Mouse (Mus musculus): ENCODE measurements at regions not wholly inside any gene's neighbourhood (a gene's known extent, or its start where the extent isn't known, plus 50 kb on each side); places are given as distances from the start of the nearest gene placed in this dataset.

DNA sequence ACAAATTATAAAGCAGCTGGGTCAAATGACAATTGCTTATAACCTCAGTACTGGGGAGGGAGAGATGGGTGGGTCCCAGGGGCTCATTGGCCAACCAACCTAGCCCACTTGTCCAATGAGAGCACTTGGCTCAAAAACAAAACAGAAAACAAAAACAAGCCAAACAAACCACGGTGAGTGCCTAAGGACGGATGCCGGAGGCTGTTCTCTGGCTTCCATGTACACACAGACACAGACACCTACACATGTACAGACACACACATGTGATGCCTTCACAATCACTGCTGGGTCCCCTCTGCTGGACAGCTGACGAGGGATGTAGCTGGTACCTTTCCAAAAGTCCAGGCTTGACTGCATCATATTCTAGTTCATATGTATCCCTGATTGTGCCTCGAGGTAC is 212.0 kb downstream of the Bcl2l11 start:
- H3K27me3 ChIP-seq (replicated peaks), result no peaks in the 10 kb centered on the region
- H3K9me3 ChIP-seq (replicated peaks), result no peaks in the 10 kb centered on the region
- no peak overlapping the region for H3K4me3 ChIP-seq
- H3K4me2 ChIP-seq, result no peak overlapping the region
- no peak overlapping the region for H3K9ac ChIP-seq
- H3K27ac ChIP-seq (ENCODE audit: poor library complexity, severe bottlenecking), result no peak overlapping the region
- H3K36me3 ChIP-seq, result no peaks in the 10 kb centered on the region
- ATAC-seq (ENCODE audit: insufficient number of reproducible peaks, low FRiP score), result no peak
- WGBS, result 93% methylated on average over 5 of the region's 5 CpGs
- H3K4me1 ChIP-seq (replicated peaks), result peaks cover 67% of the 10 kb centered on the region

DNA sequence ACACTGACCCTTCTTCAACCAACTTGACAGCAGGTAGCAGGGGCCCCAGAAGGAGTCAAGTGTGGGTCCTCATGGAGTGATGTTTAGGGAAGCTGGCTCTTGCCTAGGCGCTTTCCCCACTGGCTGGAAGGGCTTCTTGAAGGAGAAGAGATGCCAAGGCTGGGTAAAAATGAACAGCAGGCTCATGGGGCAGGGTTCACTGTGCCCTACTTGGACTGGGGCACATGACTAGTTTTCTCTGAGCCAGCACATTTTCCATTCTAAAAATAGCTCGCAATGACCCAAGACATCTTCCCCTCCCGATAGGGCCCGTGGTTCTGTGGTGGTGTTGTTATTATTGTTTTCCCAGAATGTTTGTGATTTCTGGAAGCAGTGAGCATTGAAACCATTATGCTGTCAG is 212.6 kb downstream of the Bcl2l11 start:
- Histone ChIP-seq H3K27me3 (replicated peaks) (no peaks in the 10 kb centered on the region), H3K4me2 (0 out of 2 replicates have a peak overlapping the region, but pooled peaks have one; percentile 22), H3K9ac (no peak overlapping the region), H3K4me1 (replicated peaks) (peaks cover 67% of the 10 kb centered on the region), H3K27ac (ENCODE audit: poor library complexity, severe bottlenecking) (peak overlapping the region; percentile 88), H3K36me3 (no peaks in the 10 kb centered on the region), H3K9me3 (replicated peaks) (no peaks in the 10 kb centered on the region), H3K4me3 (no peak overlapping the region)
- WGBS, result 39% methylated on average over 4 of the region's 4 CpGs
- no peak for ATAC-seq (ENCODE audit: insufficient number of reproducible peaks, low FRiP score)

DNA sequence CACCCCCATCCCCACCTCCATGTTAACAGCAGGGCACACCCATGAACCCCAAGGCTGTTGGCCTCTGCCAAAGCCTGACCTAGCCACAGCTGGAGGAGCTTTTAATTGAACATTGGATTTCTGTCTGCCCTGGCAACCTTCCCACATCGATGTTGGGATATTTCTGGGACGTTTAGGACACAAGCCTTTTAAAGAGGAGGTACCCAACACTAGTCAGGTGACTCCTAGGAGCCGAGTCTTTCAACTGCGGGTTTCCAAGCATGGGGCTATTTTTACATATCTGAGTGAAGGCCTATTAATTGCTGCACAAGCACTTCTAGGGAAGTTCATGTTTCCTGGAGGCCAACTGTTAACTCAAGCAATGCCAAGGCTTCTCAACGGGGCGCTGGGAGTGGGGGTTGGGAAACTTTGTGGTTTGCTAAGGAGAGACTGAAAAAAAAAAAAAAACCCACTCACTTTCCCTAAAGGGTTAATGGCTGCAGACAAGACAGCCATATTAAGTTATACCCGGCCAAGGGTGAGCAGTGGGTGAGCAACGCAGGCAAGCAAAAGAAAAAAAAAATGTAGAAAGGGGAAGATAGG is 213.3 kb downstream of the Bcl2l11 start:
- Histone ChIP-seq H3K4me3 (no peak overlapping the region), H3K27ac (ENCODE audit: poor library complexity, severe bottlenecking) (peak overlapping the region; percentile 88), H3K4me2 (peak overlapping the region; percentile 22), H3K9ac (peak overlapping the region; percentile 44; the same call in 1 of the 2 replicates), H3K27me3 (replicated peaks) (no peaks in the 10 kb centered on the region), H3K36me3 (no peaks in the 10 kb centered on the region), H3K4me1 (replicated peaks) (peaks cover 60% of the 10 kb centered on the region), H3K9me3 (replicated peaks) (no peaks in the 10 kb centered on the region)
- ATAC-seq (ENCODE audit: insufficient number of reproducible peaks, low FRiP score), result no peak
- WGBS, result 8% methylated on average over 8 of the region's 8 CpGs

DNA sequence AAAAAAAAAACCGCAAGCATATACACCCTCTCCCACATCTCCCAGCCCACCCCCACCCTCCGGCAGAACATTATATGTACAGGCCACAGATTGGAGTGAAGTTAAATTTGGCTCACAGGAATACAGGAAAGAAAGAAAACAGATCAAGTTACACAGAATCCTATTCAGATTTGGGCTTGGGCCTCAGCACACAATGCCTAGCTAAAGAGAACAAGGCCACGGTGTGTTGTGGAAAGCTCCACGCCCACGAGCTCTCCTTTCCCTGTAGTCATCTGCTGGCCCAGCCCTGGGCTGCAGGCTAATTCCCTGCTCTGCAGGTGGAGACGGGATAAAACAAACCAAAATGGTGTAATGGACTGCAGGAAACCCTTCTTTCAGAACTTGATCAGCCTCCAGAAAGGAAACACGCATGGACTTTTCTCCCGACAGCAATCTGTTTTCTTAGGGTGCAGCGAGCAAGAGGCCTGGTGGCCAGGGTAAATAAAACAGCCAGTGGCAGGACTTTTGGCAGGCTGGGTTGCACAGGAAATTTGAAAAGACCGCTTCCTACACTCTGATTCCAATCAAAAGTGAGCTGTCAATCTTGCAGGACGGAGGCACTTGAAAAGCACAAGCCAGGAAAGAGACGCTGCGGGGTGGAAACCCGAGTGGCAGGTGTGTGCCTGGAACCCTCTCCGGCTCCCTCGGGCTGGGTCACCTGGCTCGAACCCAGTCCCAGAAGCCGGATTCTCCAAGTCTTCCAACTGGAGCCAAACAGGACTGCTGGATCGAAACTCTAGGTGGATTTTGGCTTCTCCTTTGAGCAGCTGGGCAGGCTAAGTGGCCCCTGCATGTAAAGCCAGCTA is 214.0 kb downstream of the Bcl2l11 start:
- Histone ChIP-seq H3K27me3 (replicated peaks) (no peaks in the 10 kb centered on the region), H3K9me3 (replicated peaks) (no peaks in the 10 kb centered on the region), H3K4me2 (peak overlapping the region; percentile 22), H3K4me1 (replicated peaks) (peaks cover 53% of the 10 kb centered on the region), H3K36me3 (no peaks in the 10 kb centered on the region), H3K27ac (ENCODE audit: poor library complexity, severe bottlenecking) (peak overlapping the region; percentile 88), H3K9ac (no peak overlapping the region), H3K4me3 (no peak overlapping the region)
- ATAC-seq (ENCODE audit: insufficient number of reproducible peaks, low FRiP score), result no peak
- WGBS, result 40% methylated on average over 19 of the region's 19 CpGs

DNA sequence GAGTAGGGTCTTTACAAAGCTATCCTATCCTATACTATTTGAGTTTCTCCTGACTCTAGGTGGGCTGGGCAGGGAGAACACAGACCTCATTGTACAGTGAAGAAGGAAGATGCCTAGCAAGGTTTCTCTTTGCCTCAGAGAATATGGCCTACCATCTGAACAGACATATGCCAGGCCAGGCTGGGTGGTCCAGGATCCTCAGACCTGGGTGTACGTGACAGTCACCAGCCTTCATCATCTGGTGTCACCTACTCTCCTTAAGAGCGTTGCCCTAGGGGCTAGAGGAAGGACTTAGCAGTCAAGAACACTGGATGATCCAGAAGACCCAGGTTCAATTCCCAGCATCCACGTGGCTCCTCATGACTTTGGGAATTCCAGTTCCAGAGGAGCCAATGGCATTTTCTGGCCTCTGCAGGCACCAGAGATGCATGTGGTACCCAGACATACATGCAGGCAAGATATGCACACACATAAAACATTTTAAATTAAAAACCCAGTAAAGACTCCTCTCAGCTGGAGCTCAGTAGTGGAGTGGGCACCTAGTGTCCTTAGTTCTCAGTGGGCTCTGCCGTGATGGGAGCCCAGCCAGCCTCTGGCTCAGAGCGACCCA is 214.9 kb downstream of the Bcl2l11 start:
- Histone ChIP-seq H3K9me3 (replicated peaks) (no peaks in the 10 kb centered on the region), H3K9ac (no peak overlapping the region), H3K27ac (ENCODE audit: poor library complexity, severe bottlenecking) (peak overlapping the region; percentile 88; the same call in 1 of the 2 replicates), H3K4me3 (no peak overlapping the region), H3K4me1 (replicated peaks) (peaks cover 44% of the 10 kb centered on the region), H3K36me3 (no peaks in the 10 kb centered on the region), H3K27me3 (replicated peaks) (no peaks in the 10 kb centered on the region), H3K4me2 (0 out of 2 replicates have a peak overlapping the region, but pooled peaks have one; percentile 22)
- 89% methylated on average over 5 of the region's 5 CpGs for WGBS
- no peak for ATAC-seq (ENCODE audit: insufficient number of reproducible peaks, low FRiP score)

DNA sequence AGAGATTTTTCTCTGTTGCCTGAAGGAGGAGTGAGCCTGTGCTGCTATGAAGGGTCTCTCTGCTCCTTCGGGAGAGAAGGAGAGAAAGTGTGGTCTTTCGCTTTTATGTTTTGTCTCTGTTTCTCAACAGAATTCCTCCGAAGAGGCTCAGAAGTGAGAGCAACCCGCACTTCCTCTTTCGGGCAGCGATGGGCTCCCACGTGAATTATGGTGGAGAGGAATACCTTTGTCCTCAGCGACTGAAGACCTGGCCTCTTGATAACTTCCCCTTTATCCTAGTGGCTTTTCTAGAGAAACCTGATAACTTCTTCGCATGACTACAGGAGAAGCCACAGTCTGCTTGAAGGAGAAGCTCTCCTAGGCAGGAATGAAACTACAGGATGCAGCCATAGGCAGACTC is 216.4 kb downstream of the Bcl2l11 start:
- no peaks in the 10 kb centered on the region for H3K27me3 ChIP-seq (replicated peaks)
- peaks cover 42% of the 10 kb centered on the region for H3K4me1 ChIP-seq (replicated peaks)
- H3K9ac ChIP-seq, result no peak overlapping the region
- H3K9me3 ChIP-seq (replicated peaks), result no peaks in the 10 kb centered on the region
- no peak overlapping the region for H3K4me3 ChIP-seq
- no peak for ATAC-seq (ENCODE audit: insufficient number of reproducible peaks, low FRiP score)
- no peak overlapping the region for H3K27ac ChIP-seq (ENCODE audit: poor library complexity, severe bottlenecking)
- no peaks in the 10 kb centered on the region for H3K36me3 ChIP-seq
- H3K4me2 ChIP-seq, result no peak overlapping the region
- 71% methylated on average over 9 of the region's 9 CpGs for WGBS

DNA sequence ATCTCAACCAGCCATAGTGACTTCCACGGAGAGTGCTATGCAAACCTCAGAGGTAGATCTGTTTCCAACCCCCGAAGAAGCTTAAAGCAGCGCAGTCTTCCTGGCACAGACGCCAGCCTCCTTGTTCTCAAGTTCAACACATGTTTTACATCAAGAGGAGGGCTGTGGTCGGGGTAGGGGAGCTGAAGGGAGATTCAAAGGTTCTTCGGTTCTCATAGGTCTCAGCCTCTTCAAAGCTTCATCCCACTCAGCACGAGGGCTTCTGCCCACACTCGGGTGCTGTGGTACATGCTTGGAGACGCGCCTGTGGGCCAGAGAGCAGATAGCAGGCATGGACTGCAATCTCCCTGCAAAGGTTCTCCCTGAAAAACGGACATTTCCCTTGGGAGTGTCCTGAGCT is 219.7 kb downstream of the Bcl2l11 start:
- Histone ChIP-seq H3K9me3 (replicated peaks) (no peaks in the 10 kb centered on the region), H3K4me2 (no peak overlapping the region), H3K27me3 (replicated peaks) (no peaks in the 10 kb centered on the region), H3K4me1 (replicated peaks) (peaks cover 17% of the 10 kb centered on the region), H3K9ac (no peak overlapping the region), H3K4me3 (no peak overlapping the region), H3K36me3 (no peaks in the 10 kb centered on the region), H3K27ac (ENCODE audit: poor library complexity, severe bottlenecking) (no peak overlapping the region)
- no peak for ATAC-seq (ENCODE audit: insufficient number of reproducible peaks, low FRiP score)
- 49% methylated on average over 11 of the region's 11 CpGs for WGBS

DNA sequence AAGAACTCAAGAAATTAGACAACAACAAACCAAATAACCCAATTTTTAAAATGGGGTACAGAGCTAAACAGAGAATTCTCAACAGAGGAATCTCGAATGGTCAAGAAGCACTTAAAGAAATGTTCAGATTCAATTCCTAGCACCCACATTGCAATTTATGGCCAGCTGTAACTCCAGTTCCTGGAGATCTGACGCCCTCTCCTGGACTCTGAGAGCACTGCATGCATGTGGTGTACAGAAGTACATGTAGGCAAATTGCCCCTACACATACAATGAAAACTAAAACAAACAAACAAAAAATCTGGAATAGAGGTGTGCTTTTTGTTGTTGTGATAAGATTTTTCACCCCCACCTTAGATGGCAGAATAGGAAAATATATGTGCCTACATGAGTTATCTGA is 222.7 kb downstream of the Bcl2l11 start:
- WGBS, result 70% methylated on average over 2 of the region's 2 CpGs
- H3K9me3 ChIP-seq (replicated peaks), result no peaks in the 10 kb centered on the region
- no peak for ATAC-seq (ENCODE audit: insufficient number of reproducible peaks, low FRiP score)
- no peak overlapping the region for H3K4me3 ChIP-seq
- no peak overlapping the region for H3K9ac ChIP-seq
- H3K27me3 ChIP-seq (replicated peaks), result no peaks in the 10 kb centered on the region
- H3K36me3 ChIP-seq, result no peaks in the 10 kb centered on the region
- H3K4me2 ChIP-seq, result no peak overlapping the region
- H3K4me1 ChIP-seq (replicated peaks), result no peaks in the 10 kb centered on the region; the same call in 1 of the 2 replicates
- H3K27ac ChIP-seq (ENCODE audit: poor library complexity, severe bottlenecking), result no peak overlapping the region

DNA sequence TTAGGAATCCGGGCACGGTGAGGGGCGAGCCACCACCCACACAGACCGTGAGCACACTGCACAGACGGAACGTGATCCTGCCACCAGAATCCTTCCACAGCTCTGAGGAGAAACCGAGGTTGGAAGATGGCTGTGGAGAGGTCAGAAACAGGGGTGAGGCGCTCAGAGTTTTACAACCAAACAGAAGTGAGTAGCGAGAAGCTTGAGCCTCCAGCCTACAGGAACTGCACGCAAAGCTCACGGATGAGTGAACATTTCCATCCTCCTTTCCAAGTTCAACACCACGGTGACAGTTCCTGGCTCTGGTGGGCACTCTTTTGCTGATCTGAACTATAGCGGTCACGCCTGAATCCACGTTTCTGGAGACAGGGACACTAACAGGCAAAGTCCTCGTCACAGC is 225.6 kb downstream of the Bcl2l11 start:
- Histone ChIP-seq H3K4me3 (no peak overlapping the region), H3K27me3 (replicated peaks) (no peaks in the 10 kb centered on the region), H3K36me3 (no peaks in the 10 kb centered on the region), H3K4me1 (replicated peaks) (no peaks in the 10 kb centered on the region), H3K9ac (no peak overlapping the region), H3K27ac (ENCODE audit: poor library complexity, severe bottlenecking) (no peak overlapping the region), H3K9me3 (replicated peaks) (peaks cover 3% of the 10 kb centered on the region; the same call in 1 of the 2 replicates), H3K4me2 (no peak overlapping the region)
- WGBS, result 82% methylated on average over 16 of the region's 16 CpGs
- ATAC-seq (ENCODE audit: insufficient number of reproducible peaks, low FRiP score), result no peak

DNA sequence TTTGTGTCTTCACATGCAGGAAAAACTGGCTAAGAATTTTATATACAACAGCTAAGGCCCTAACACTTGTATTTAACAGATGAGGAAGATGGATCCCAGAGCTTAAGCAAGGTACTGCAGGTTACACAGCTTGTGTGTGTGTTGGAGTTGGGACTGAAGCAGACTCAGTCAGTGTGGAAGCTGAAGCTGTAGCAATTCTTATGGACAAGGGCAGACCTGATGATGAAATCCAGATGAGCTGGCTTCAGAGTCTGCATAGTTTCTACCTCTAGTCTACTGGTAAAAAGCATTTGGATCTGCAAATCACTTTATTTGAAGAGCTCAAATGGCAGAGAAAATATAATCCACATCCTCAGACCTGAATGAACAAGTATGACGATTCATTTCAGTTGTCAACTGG is 226.7 kb downstream of the Bcl2l11 start:
- no peaks in the 10 kb centered on the region for H3K27me3 ChIP-seq (replicated peaks)
- no peaks in the 10 kb centered on the region for H3K36me3 ChIP-seq
- WGBS, result 73% methylated on average over 1 of the region's 1 CpGs
- no peak overlapping the region for H3K4me3 ChIP-seq
- no peak overlapping the region for H3K4me2 ChIP-seq
- no peak overlapping the region for H3K9ac ChIP-seq
- H3K4me1 ChIP-seq (replicated peaks), result no peaks in the 10 kb centered on the region
- no peak overlapping the region for H3K27ac ChIP-seq (ENCODE audit: poor library complexity, severe bottlenecking)
- H3K9me3 ChIP-seq (replicated peaks), result peaks cover 3% of the 10 kb centered on the region; the same call in 1 of the 2 replicates
- ATAC-seq (ENCODE audit: insufficient number of reproducible peaks, low FRiP score), result no peak

DNA sequence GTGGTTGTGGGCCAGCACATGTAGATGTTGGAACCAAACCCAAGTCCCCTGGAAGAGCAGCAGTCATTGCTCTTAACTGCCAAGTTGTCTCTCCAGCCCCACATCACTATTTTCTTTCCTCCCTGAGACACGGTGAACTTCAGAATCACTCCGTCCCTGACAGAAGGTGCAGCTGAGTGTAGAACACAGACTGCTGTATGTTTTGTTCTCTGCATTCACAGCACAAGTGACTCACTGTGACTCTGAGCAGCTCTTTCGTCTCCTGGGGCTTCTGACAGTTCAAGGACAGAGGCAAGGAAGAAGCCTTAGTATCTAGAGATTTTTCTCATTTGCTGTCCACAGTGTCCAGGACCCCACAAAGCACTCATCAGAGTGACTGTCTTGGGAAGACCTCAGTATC is 227.6 kb downstream of the Bcl2l11 start:
- WGBS, result 65% methylated on average over 3 of the region's 3 CpGs
- Histone ChIP-seq H3K4me3 (no peak overlapping the region), H3K9ac (no peak overlapping the region), H3K4me2 (no peak overlapping the region), H3K27me3 (replicated peaks) (no peaks in the 10 kb centered on the region), H3K27ac (ENCODE audit: poor library complexity, severe bottlenecking) (no peak overlapping the region), H3K36me3 (no peaks in the 10 kb centered on the region), H3K9me3 (replicated peaks) (peaks cover 3% of the 10 kb centered on the region; the same call in 1 of the 2 replicates), H3K4me1 (replicated peaks) (no peaks in the 10 kb centered on the region)
- no peak for ATAC-seq (ENCODE audit: insufficient number of reproducible peaks, low FRiP score)
